Mouse (Mus musculus): ENCODE data around the gene Skiv2l.
"Not testable (repeated sequence)": the region's sequence is repeated elsewhere in the genome, so short reads cannot be mapped to it uniquely, and the experiment has no call there.

Skiv2l gene

GRCm38 (mm10) chr17:34874321-34874720, 24.3 kb upstream of the Skiv2l start:
- no peak for DNase-seq

- no peak for DNase-seq
Observed at GRCm38 (mm10) chr17:34865981-34866380, 16.0 kb upstream of the Skiv2l start.

- DNase-seq: peak; percentile 74 to 86
Observed at GRCm38 (mm10) chr17:34862416-34863081, 12.5 kb upstream of the Skiv2l start, which contains the start of gene Cfb. Cfb (minus strand) TSS chr17:34862518.

- peak; percentile 68 to 87 for DNase-seq
Observed at GRCm38 (mm10) chr17:34861704-34862415, 11.8 kb upstream of the Skiv2l start.

- DNase-seq: no peak
Observed at GRCm38 (mm10) chr17:34860514-34860913, 10.5 kb upstream of the Skiv2l start.

GRCm38 (mm10) chr17:34858670-34859069, 8.7 kb upstream of the Skiv2l start:
- no peak for DNase-seq

- DNase-seq: peak; percentile 67 to 75
Observed at GRCm38 (mm10) chr17:34855825-34856224, 5.8 kb upstream of the Skiv2l start.

GRCm38 (mm10) chr17:34854761-34855160, 4.8 kb upstream of the Skiv2l start:
- no peak for DNase-seq

GRCm38 (mm10) chr17:34853511-34853910, 3.5 kb upstream of the Skiv2l start:
- no peak for DNase-seq

GRCm38 (mm10) chr17:34850517-34851125, 611 bp upstream of the Skiv2l start:
- DNase-seq: no peak

- DNase-seq: no peak
Observed at GRCm38 (mm10) chr17:34847615-34848014, 2.4 kb downstream of the Skiv2l start.

- no peak for DNase-seq
Observed at GRCm38 (mm10) chr17:34847192-34847591, 2.8 kb downstream of the Skiv2l start.

- DNase-seq: no peak
Observed at GRCm38 (mm10) chr17:34844884-34845283, 5.1 kb downstream of the Skiv2l start.

- no peak for DNase-seq
Observed at GRCm38 (mm10) chr17:34840736-34841307, 9.2 kb downstream of the Skiv2l start.

- DNase-seq: no peak
Observed at GRCm38 (mm10) chr17:34838785-34839184, 11.2 kb downstream of the Skiv2l start.

GRCm38 (mm10) chr17:34837464-34838324, 12.3 kb downstream of the Skiv2l start:
- peak; percentile 23 to 69 for DNase-seq

- DNase-seq: peak; percentile 97 to 98
Observed at GRCm38 (mm10) chr17:34836856-34837221, 13.2 kb downstream of the Skiv2l start, which contains the start of the genes Stk19 and Dxo. Stk19 (minus strand) TSS chr17:34836945. Dxo (plus strand) TSS chr17:34837019.

GRCm38 (mm10) chr17:34836155-34836855, 13.7 kb downstream of the Skiv2l start:
- no peak for DNase-seq

GRCm38 (mm10) chr17:34830776-34831175, 19.2 kb downstream of the Skiv2l start:
- DNase-seq: not testable (repeated sequence)

GRCm38 (mm10) chr17:34814818-34815370, 35.1 kb downstream of the Skiv2l start:
- no peak for DNase-seq

GRCm38 (mm10) chr17:34813747-34814146, 36.3 kb downstream of the Skiv2l start:
- DNase-seq: peak in 1 of 2 experiments; percentile 52
